Mouse (Mus musculus): ENCODE results near the gene Lrmda. TPM values are rescaled to one million over a fixed set of nuclear protein-coding genes. Genes with fewer than 3 reads are reported as not detected.

Gene Lrmda
- total RNA-seq, 2 experiments from 2014 or later = 11.2 to 12.6 TPM

DNA sequence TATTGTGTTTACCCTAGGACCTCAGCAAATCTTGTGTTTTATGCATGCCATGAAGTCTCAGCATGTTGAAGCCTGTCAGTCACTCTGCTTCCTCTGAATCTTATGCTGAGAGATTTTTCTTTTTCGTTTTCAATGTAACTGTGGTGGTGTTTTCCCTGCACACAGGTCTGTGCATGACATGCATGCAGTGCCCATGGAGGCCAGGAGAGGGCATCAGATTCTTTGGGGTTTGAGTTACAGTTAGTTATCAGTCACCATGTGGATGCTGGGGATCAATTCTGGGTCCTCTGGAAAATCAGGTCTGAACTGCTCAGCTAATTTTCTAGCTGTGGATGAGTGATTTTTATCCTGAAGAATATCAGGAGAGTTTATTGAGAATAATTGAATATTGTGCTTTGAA lies 444.8 kb downstream of the Lrmda start:
- ATAC-seq (ENCODE audit: poor library complexity, severe bottlenecking) = no peak

DNA sequence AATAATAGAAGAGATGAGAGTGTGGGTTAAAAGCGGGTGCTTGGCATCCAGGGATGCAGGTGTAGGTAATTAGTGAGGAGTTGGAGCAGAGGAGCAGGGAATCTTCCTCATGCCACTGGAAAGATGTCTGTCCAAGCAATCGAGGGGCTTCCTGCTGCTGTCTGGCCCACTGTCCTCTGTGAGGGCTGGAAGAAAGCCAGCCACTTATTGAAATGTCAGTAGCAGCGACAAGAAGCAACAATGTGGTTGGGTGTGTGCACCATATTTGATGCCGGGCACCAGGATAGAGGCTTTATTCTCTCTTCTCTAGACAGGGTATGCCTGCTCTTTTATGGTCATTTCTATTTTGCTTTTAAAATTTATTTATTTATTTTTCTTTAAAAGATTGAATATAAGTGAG lies 451.5 kb downstream of the Lrmda start:
- ATAC-seq (ENCODE audit: poor library complexity, severe bottlenecking) = no peak

DNA sequence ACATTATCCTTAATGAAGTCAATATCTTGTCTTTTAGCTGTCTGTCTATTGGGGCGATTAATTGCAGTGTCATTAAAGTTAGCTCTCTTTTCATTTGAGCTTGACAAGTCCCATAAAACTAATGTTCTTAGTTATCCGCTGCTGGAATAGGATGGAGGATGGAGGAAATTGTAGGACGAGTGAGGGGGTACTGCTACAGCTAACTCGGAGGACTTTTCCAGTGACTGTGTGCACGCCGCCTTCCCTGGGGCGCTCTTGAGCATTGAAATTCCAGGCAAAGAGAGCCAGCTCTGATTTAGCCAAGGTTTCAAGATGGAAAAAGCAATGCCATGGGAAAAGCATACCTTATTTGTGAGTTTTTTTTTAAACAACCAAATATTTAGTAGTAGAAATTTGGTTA lies 453.9 kb downstream of the Lrmda start:
- ATAC-seq (ENCODE audit: poor library complexity, severe bottlenecking) = no peak

DNA sequence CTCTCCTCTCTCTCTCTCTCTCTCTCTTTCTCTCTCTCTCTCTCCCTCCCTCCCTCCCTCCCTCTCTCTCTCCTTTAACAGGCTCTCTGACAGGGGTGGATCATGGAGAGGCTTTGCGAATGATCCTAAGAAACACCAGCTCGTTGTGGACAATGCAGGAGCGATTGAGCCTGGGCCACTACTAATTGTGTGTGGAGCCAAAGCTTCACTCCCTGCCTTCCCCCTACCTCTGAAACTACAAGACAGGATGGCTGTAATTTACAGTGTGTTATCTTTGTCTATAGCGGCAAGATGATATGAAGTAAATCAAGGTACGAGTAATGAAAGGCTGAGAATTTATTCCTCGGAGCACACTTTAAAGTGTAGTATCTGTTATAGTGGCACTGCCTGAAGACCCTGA lies 454.5 kb downstream of the Lrmda start:
- ATAC-seq (ENCODE audit: poor library complexity, severe bottlenecking) = no peak

DNA sequence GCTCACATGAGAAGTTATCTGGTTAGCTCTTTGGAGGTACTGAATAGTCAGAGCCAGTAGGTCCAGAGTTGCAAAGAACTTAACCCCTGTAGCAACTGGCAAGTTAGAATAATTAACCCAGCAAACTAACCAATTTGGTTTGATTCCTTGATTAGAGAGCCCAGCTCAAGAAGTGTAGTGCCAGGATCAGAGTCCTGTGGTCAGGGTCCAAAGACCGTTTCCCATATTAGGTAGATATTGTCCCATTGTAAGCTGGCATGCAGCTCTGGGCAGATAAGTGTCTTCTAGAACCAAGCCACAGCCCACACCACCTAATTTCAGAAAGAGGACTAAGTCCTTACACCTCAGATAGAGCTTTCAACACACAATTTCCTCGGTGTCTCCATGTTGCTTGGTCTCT lies 473.8 kb downstream of the Lrmda start:
- ATAC-seq (ENCODE audit: poor library complexity, severe bottlenecking) = no peak

DNA sequence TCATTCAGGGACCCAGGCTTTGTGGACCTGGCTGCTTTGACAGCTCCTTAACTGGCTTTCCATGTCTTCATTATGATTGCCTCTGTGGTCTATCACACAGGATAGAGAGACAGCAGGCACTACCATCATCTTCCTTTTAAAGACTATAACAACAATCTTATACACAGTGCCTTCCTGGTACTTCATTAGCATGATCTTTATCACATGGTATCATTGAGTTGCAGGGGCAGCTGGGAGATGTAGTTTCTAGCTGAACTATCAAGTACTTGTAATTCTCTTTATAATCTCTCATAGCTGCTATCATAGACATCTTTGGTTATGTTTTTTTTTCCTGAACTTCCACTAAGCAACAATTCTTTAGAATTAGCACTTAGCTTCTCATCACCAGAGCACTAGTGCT lies 474.8 kb downstream of the Lrmda start:
- ATAC-seq (ENCODE audit: poor library complexity, severe bottlenecking) = no peak

DNA sequence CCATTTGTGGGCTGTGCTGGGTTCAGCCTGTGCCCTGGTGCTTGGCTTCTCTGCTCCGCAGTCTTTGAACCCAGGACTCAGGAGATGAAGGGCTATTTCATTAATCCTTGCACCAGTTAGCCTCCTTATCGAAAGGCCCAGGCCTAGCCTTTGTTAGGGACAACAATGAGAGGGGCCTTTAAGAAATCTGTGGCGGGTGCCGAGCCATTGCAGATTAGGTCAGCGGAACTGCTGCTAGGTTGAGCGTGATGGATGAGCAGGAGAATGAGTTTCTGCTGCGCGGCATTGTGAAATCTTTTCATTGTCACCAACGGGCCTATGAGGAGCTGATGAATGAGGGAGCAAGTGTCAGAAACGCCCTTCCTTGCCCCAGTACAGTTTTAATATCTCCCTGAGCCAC lies 475.4 kb downstream of the Lrmda start:
- ATAC-seq (ENCODE audit: poor library complexity, severe bottlenecking) = no peak

DNA sequence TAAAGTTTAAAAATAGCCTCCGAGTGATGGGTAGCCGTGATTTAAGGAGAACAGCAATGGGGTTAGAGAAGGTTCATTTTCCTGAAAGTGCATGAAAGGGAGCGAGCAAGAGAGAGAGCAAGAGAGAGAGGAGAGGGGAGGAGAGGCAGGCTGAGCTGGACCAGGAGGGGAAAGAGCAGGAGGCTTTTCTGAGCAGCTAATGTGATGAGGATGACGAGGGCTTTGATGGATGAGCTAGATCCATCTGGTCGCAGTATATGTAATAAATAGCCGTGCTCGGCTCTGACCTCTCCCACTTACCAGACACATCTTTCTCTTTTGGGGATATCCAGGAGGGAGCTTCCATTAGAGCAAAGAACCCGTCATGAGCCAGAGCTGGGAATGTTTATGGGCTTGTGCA lies 475.8 kb downstream of the Lrmda start:
- no peak for ATAC-seq (ENCODE audit: poor library complexity, severe bottlenecking)

DNA sequence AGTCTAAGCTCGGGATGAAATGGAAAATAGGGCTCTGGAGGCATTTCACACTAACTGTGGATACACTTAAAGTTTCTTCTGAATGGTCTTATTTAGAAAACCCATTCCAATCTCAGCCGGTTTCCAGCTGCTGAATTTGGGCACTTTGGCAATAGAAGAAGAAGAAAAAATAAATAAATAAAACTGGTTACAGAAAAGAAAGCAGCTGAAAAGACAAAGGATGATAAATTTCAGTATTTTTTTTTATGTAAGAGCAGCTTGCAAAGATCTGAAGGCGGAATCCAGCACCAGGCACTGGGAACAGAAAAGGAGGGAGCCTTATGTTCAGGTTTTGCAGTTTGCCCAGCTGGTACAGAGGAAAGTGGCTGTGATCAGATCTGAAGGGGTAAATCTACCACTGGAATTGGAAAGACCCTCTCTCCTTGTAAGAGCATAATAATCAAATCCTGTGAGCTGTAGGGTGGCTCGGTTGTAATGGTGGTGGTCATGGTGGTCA lies 478.2 kb downstream of the Lrmda start:
- no peak for ATAC-seq (ENCODE audit: poor library complexity, severe bottlenecking)

DNA sequence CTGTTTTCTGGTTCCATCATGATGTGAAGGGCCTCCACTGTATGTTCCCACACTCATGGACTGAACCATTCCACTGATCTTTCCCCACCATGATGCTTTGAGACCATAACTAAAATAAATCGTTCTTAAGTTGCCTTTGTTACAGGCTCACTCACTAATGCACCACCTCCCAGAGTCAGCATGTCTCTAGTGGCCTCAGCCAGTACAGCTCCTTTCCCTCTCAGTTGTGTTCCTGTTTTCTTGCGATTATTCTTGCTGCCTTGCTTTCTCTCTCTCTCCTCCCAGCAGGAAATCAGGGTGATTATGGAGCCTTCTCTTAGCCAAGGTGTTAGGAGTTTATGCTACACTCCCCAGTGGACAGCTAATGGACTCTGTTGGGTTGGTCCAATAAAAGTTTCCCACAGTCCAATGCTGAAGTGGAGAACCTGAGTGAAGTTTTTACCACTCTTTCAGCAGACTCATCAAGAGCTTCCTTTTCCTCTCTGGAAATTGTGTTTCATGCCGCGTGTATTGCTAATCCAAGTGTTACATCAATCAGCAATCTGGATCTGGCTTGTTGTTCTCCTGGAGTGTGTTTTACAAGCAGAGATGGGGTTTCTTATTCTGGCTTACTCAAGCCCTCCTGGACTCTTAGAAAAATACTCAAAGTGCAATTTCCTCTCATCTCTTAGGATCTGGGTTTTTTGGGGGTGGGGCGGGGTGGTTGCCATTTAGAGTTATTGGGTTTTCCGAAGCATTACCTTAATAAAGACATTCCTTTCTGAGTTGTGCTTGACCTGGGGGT lies 490.4 kb downstream of the Lrmda start:
- no peak for ATAC-seq (ENCODE audit: poor library complexity, severe bottlenecking)

DNA sequence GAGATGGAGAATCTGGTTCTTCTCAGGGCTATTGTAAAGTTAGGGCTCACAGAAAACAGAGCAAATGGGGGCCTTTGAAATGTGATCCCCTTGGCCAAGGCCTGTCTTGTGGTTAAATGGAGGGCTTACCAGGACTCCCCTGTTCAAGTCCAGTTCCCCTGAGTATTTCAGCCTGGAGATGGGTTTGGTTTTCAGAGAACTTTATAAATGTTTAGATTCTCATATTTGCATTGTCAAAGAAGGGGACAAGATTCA lies 490.9 kb downstream of the Lrmda start:
- no peak for ATAC-seq (ENCODE audit: poor library complexity, severe bottlenecking)

DNA sequence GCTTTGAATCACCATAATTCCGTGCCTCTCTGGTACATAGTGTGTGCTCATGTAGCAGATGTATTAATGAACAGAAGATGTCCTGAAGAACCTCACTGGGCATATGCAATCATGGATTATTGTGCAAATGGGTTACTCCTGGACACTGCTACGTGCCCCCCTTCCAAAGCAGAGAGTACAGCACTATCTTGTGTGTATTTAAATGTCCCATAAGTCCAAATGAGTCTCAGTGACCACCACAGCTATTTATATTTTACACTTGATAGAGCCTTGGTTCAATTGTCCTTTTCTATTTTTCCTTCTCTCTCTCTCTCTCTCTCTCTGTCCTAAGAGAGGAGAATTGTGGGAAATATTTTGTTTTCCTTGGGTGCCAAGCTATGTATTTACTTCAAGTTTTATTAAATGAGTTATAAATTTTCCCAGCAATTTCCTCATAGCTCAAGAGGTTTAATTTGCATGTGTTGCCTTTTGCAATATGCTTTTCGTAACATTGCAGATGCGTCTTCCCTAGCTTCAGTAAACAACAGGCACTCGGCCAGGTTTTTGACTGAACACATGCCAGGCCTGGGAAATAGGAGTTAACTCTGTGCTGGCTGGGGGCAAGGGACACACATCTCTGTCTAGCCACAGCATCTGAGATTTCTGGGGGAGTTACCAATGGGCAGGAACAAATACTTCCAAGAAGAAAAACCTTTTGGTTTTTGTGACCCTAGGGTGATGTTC lies 495.0 kb downstream of the Lrmda start:
- ATAC-seq (ENCODE audit: poor library complexity, severe bottlenecking) = no peak

DNA sequence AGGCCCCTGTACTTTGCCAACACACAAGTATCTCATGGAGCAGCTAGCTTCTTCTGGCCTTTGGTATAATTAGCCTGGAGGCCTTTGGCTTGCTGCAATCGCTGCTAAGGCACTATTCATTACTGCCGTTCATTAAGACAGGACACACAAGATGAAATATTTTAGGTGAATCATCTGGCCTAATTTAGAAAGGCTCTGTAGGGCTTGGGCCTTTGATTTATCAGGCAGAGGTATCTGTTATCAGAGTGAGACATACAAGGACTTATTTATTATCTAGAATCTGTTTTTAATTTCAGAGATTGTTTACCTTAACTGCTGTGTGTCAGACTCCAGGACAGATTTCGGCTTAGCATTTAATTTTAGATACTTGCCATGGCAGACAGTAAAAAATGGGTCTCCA lies 511.2 kb downstream of the Lrmda start:
- no peak for ATAC-seq (ENCODE audit: poor library complexity, severe bottlenecking)

DNA sequence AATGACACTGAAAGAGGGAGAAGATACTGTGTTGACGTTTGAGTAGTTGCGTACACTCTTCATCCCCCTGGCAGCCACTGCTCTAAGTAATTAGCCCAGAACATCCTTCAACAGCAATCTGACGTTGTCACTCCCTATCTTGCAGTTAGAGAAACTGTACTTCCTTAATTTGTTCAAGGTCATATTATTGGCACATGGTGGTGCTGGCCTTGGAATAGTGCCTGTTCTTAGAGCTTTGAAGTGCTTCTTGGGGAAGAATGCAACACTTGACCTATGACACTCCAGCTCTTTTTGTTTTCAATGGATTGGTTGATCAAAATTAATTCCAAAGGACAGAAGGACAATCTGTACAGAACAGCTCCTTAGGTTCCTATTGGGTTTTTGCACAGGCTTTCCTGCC lies 514.0 kb downstream of the Lrmda start:
- no peak for ATAC-seq (ENCODE audit: poor library complexity, severe bottlenecking)

DNA sequence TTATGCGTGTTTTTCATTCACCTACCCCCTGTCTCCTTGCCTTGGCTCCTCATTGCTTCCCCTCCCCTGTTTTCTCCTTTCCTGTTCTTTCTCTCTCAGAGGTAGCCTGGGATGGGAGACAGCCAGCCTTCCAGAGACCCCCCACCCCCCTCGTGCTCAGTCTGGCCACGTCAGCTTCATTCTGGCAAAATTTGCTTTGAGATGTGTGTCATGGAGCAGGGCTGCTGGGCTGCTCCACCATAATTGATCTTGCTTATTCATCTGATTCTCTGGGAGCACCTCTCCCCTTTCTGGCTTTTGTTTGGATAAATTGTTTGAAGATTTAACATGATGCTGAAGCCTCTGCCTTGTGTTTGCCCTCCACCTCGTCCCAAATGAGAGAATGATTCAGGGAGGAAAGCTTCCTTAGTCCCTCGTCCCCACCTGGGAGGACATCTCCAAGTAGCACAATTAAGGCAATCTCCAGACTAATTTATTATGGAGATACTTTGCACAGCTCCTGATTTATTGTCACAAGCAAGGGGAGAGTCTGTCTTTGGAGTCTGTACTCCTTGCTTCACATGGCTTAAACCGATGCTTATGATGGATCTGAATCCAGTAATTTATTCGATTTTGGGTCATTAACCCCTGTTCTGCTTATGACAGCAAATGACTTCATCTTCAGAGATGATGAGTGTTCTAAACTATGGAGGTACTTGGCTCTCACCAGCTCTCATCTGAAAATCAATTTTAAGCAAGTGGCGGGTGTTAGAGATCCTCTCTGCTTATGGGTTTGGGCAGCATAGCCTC lies 526.6 kb downstream of the Lrmda start:
- ATAC-seq (ENCODE audit: poor library complexity, severe bottlenecking) = no peak

DNA sequence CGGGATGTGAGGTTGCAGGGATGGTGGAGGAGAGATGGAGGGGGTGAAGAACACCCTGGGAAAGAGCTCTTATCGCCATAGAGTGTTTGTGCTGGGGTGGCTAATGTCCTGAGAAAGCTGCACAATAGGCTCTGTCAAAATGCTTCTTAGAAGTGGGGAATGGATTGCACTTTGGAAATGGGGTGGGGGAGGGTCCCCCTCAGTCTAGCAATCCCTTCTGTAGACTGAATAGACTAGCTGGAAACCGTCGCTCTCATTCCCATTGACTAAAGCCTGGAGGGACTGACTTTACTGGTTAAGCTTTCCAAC lies 527.1 kb downstream of the Lrmda start:
- ATAC-seq (ENCODE audit: poor library complexity, severe bottlenecking) = no peak

DNA sequence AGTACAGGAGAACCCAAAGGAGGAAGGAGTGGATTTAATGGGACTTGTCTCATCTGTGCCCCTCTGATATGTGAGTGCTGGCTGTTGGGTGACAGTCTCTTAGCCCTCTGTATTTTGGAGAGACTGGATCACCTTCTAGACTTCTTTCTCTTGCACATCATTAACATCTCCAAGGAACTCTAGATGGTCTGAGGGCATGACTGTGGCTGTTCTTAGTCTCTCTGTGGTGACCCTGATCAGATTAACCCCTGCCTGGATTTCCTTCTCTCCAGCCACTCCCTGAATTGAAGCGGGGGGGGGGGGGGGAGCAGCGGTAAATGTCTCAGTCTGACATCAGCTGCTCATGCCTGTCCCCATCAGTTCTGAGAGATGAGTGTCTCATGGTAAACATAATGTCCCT lies 528.8 kb downstream of the Lrmda start:
- ATAC-seq (ENCODE audit: poor library complexity, severe bottlenecking) = no peak

DNA sequence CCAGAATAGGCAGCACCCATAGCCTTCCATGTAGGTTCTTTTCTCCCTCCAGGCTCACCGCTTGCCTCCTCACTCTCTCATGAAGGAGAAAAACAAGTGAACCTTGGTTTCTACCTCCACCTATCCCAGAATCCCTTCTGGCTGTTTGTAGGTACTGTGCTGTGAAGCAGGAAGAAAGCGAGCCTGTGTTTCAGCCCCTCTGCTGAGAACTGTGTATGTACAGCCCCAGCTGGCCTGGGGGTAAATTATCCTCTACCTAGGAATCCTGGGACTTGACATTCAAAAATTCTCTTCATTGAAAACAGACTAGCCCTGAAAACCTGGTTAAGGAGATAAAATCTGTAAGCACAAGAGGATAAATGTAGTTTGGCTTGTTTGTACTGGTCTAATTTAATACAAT lies 529.7 kb downstream of the Lrmda start:
- ATAC-seq (ENCODE audit: poor library complexity, severe bottlenecking) = no peak

DNA sequence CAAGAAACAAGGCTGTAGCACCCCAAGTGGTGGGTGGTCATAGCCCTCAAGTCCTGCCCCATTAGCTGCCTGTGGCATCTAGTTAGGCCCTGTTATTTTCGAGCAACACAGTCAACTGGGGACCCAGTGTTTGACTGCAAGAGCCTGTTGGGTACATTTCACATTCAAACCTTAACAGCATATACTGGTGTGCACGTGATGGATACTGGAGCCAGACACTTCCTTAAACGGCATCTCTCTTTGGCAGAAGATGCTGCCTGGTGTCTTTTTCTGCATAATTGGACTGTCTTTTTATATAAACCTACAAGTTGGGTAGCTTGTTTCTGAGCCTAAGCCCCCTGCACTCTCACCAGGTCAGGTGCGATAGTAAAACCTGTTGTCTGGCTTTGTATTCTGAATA lies 532.8 kb downstream of the Lrmda start:
- no peak for ATAC-seq (ENCODE audit: poor library complexity, severe bottlenecking)

DNA sequence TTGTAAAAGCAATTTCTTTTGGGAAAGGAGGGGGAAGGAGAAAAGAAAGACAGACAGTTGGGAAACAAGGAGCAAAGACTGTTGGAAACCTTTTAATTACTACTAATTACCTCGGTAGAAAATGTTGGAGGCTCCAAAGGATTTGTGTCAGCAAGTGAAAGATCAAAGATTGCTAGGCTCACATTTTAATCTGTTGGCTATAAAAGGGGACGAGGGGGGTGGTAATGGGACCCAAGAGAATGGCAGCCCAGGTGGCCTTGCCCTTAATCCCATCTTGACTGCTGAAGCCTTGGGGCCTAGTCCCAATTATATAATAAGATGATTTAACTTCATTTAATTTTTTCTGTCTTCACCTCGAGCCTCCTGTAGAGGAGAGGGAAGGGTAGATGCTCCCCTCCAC lies 533.3 kb downstream of the Lrmda start:
- no peak for ATAC-seq (ENCODE audit: poor library complexity, severe bottlenecking)

DNA sequence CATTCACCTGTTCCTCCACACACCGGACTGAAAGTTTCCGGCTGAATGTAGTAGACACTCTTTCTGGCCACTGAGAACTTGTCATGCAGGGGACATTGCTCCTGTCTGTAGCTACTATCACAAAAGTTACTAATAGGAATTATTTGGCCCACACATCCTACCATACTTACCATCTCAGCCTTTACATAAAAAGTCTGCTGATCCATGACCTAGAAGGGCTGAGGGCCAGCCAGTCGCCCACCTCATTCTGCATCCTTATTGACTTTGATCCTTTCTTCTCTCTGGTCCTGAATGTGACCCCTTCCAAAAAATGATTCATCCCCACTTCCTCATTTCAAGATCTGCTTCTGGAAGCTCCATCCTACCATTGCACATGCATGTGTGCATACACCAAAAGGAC lies 534.2 kb downstream of the Lrmda start:
- ATAC-seq (ENCODE audit: poor library complexity, severe bottlenecking) = no peak

DNA sequence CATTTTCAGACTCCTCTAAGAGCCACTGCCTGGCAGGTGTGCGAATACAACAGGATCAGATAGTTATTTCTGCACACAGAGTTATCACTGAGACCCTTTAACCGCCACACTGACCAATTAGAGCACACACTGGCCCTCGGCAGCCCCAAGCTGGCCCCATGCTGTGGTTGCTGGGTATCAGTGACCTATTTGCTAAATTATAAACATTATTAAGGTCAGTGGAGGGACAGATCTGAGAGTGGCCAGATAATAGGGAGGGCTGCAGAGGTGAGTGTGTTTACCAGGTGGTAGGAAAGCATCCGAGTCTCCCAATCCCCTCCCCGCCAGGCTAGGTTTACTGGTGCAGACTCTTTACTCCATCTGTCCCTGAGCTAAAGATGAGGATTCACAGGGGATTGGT lies 553.0 kb downstream of the Lrmda start:
- no peak for ATAC-seq (ENCODE audit: poor library complexity, severe bottlenecking)

All from megakaryocyte, adult 5-6 weeks (primary cell).